Mouse (Mus musculus): ENCODE data around the gene Vps52. TPM values are rescaled to one million over a fixed set of nuclear protein-coding genes. Genes with fewer than 3 reads are reported as not detected.
A peak's percentile ranks its signal among the peaks of the same experiment; 100 is the strongest.

The Vps52 gene
- polyA plus RNA-seq (2014; fragmentation: Nextera tagmentation; extraction: Ambion mirVana): 24.9 and 40.8 TPM in 2 replicates

GRCm38 (mm10) chr17:33955555-33956214 is at the start of gene Vps52, which contains the start of gene Rps18:
Vps52 (plus strand) TSS chr17:33955812.
Rps18 (minus strand) TSS chr17:33956001.
- peak within 1 kb of the TSS; percentile 91 for H3K27ac ChIP-seq (ENCODE audit: low read depth, low read length)
- ATAC-seq (ENCODE audit: low FRiP score, low TSS enrichment): peak; percentile 82
- peaks cover 48% of the 10 kb centered on the region for H3K36me3 ChIP-seq (ENCODE audit: control insufficient read depth, insufficient read depth, low read length)
- WGBS: under 1% methylated on average over 50 of the region's 50 CpGs
- no peaks in the 10 kb centered on the region for H3K27me3 ChIP-seq (ENCODE audit: control insufficient read depth, insufficient read depth, low read length)
- H3K4me1 ChIP-seq (ENCODE audit: control insufficient read depth, insufficient read depth, low read length): peaks cover 33% of the 10 kb centered on the region
- H3K9me3 ChIP-seq (ENCODE audit: control insufficient read depth, low read length): no peaks in the 10 kb centered on the region
- peak within 1 kb of the TSS; percentile 89 for H3K4me2 ChIP-seq (replicated peaks; ENCODE audit: low read depth, low read length)
- peak within 1 kb of the TSS; percentile 80 for H3K4me3 ChIP-seq (ENCODE audit: low read length)
- H3K9ac ChIP-seq (ENCODE audit: low read depth, low read length): peak within 1 kb of the TSS; percentile 95

GRCm38 (mm10) chr17:33908331-33909076 is 47.1 kb upstream of the Vps52 start:
- H3K4me3 ChIP-seq (ENCODE audit: low read length): peak overlapping the region; percentile 80
- H3K9me3 ChIP-seq (ENCODE audit: control insufficient read depth, low read length): no peaks in the 10 kb centered on the region

GRCm38 (mm10) chr17:33909077-33909868 is 46.3 kb upstream of the Vps52 start, which contains the start of gene Daxx:
Daxx (plus strand) TSS chr17:33909414.
- H3K36me3 ChIP-seq (ENCODE audit: control insufficient read depth, insufficient read depth, low read length): peaks cover 34% of the 10 kb centered on the region
- peak within 1 kb of the TSS; percentile 99 for H3K4me2 ChIP-seq (replicated peaks; ENCODE audit: low read depth, low read length)
- peak within 1 kb of the TSS; percentile 80 for H3K4me3 ChIP-seq (ENCODE audit: low read length)
- H3K4me1 ChIP-seq (ENCODE audit: control insufficient read depth, insufficient read depth, low read length): peaks cover 17% of the 10 kb centered on the region
- under 1% methylated on average over 68 of the region's 68 CpGs for WGBS
- peak; percentile 96 for ATAC-seq (ENCODE audit: low FRiP score, low TSS enrichment)
- no peaks in the 10 kb centered on the region for H3K9me3 ChIP-seq (ENCODE audit: control insufficient read depth, low read length)
- H3K27ac ChIP-seq (ENCODE audit: low read depth, low read length): peak within 1 kb of the TSS; percentile 89
- H3K27me3 ChIP-seq (ENCODE audit: control insufficient read depth, insufficient read depth, low read length): no peaks in the 10 kb centered on the region
- peak within 1 kb of the TSS; percentile 79 for H3K9ac ChIP-seq (ENCODE audit: low read depth, low read length)

More at GRCm38 (mm10) chr17:33908331-33909076, 47.1 kb upstream of the Vps52 start:
- WGBS: under 1% methylated on average over 43 of the region's 44 CpGs
- Histone ChIP-seq H3K9ac (ENCODE audit: low read depth, low read length) (peak overlapping the region; percentile 73), H3K36me3 (ENCODE audit: control insufficient read depth, insufficient read depth, low read length) (peaks cover 26% of the 10 kb centered on the region), H3K27me3 (ENCODE audit: control insufficient read depth, insufficient read depth, low read length) (no peaks in the 10 kb centered on the region), H3K27ac (ENCODE audit: low read depth, low read length) (peak overlapping the region; percentile 89), H3K4me1 (ENCODE audit: control insufficient read depth, insufficient read depth, low read length) (peaks cover 17% of the 10 kb centered on the region), H3K4me2 (replicated peaks; ENCODE audit: low read depth, low read length) (peak overlapping the region; percentile 99)
- peak; percentile 59; the same call in 1 of the 2 replicates for ATAC-seq (ENCODE audit: low FRiP score, low TSS enrichment)

GRCm38 (mm10) chr17:33909869-33910250 is 45.8 kb upstream of the Vps52 start:
- Histone ChIP-seq H3K9ac (ENCODE audit: low read depth, low read length) (peak overlapping the region; percentile 79), H3K27ac (ENCODE audit: low read depth, low read length) (peak overlapping the region; percentile 82), H3K9me3 (ENCODE audit: control insufficient read depth, low read length) (no peaks in the 10 kb centered on the region), H3K4me3 (ENCODE audit: low read length) (peak overlapping the region; percentile 80), H3K36me3 (ENCODE audit: control insufficient read depth, insufficient read depth, low read length) (peaks cover 38% of the 10 kb centered on the region), H3K4me2 (replicated peaks; ENCODE audit: low read depth, low read length) (peak overlapping the region; percentile 76), H3K4me1 (ENCODE audit: control insufficient read depth, insufficient read depth, low read length) (peaks cover 17% of the 10 kb centered on the region), H3K27me3 (ENCODE audit: control insufficient read depth, insufficient read depth, low read length) (no peaks in the 10 kb centered on the region)
- 0% methylated on average over 14 of the region's 14 CpGs for WGBS
- peak; percentile 3; the same call in 1 of the 2 replicates for ATAC-seq (ENCODE audit: low FRiP score, low TSS enrichment)

- Histone ChIP-seq H3K4me2 (replicated peaks; ENCODE audit: low read depth, low read length) (peak overlapping the region; percentile 76), H3K4me1 (ENCODE audit: control insufficient read depth, insufficient read depth, low read length) (peaks cover 20% of the 10 kb centered on the region), H3K27ac (ENCODE audit: low read depth, low read length) (peak overlapping the region; percentile 82; the same call in 1 of the 2 replicates), H3K36me3 (ENCODE audit: control insufficient read depth, insufficient read depth, low read length) (peaks cover 42% of the 10 kb centered on the region), H3K4me3 (ENCODE audit: low read length) (peak overlapping the region; percentile 80), H3K27me3 (ENCODE audit: control insufficient read depth, insufficient read depth, low read length) (no peaks in the 10 kb centered on the region), H3K9ac (ENCODE audit: low read depth, low read length) (peak overlapping the region; percentile 79), H3K9me3 (ENCODE audit: control insufficient read depth, low read length) (no peaks in the 10 kb centered on the region)
- ATAC-seq (ENCODE audit: low FRiP score, low TSS enrichment): no peak
- 48% methylated on average over 11 of the region's 11 CpGs for WGBS
These were observed 45.1 kb upstream of the Vps52 start for GRCm38 (mm10) chr17:33910346-33911051.

GRCm38 (mm10) chr17:33911052-33911812 is 44.4 kb upstream of the Vps52 start:
- Histone ChIP-seq H3K4me3 (ENCODE audit: low read length) (no peak overlapping the region), H3K9me3 (ENCODE audit: control insufficient read depth, low read length) (no peaks in the 10 kb centered on the region), H3K4me2 (replicated peaks; ENCODE audit: low read depth, low read length) (peak overlapping the region; percentile 24), H3K27me3 (ENCODE audit: control insufficient read depth, insufficient read depth, low read length) (no peaks in the 10 kb centered on the region), H3K9ac (ENCODE audit: low read depth, low read length) (peak overlapping the region; percentile 23), H3K27ac (ENCODE audit: low read depth, low read length) (peak overlapping the region; percentile 30; the same call in 1 of the 2 replicates), H3K4me1 (ENCODE audit: control insufficient read depth, insufficient read depth, low read length) (peaks cover 20% of the 10 kb centered on the region), H3K36me3 (ENCODE audit: control insufficient read depth, insufficient read depth, low read length) (peaks cover 42% of the 10 kb centered on the region)
- 54% methylated on average over 31 of the region's 31 CpGs for WGBS
- ATAC-seq (ENCODE audit: low FRiP score, low TSS enrichment): no peak

GRCm38 (mm10) chr17:33911813-33912414 is 43.7 kb upstream of the Vps52 start:
- Histone ChIP-seq H3K4me1 (ENCODE audit: control insufficient read depth, insufficient read depth, low read length) (peaks cover 23% of the 10 kb centered on the region), H3K9me3 (ENCODE audit: control insufficient read depth, low read length) (no peaks in the 10 kb centered on the region), H3K4me3 (ENCODE audit: low read length) (peak overlapping the region; percentile 13; the same call in 1 of the 2 replicates), H3K9ac (ENCODE audit: low read depth, low read length) (peak overlapping the region; percentile 23; the same call in 1 of the 2 replicates), H3K4me2 (replicated peaks; ENCODE audit: low read depth, low read length) (peak overlapping the region; percentile 24), H3K27me3 (ENCODE audit: control insufficient read depth, insufficient read depth, low read length) (no peaks in the 10 kb centered on the region), H3K27ac (ENCODE audit: low read depth, low read length) (peak overlapping the region; percentile 30; the same call in 1 of the 2 replicates), H3K36me3 (ENCODE audit: control insufficient read depth, insufficient read depth, low read length) (peaks cover 42% of the 10 kb centered on the region)
- WGBS: 47% methylated on average over 28 of the region's 28 CpGs
- no peak for ATAC-seq (ENCODE audit: low FRiP score, low TSS enrichment)
